Mouse (Mus musculus): Measurements from ENCODE around the gene Adprh. TPM values are rescaled to one million over a fixed set of nuclear protein-coding genes. Genes with fewer than 3 reads are reported as not detected.

The Adprh gene
- 61.2 and 64.9 TPM in 2 replicates for polyA plus RNA-seq (2012; rRNA removed)

DNA sequence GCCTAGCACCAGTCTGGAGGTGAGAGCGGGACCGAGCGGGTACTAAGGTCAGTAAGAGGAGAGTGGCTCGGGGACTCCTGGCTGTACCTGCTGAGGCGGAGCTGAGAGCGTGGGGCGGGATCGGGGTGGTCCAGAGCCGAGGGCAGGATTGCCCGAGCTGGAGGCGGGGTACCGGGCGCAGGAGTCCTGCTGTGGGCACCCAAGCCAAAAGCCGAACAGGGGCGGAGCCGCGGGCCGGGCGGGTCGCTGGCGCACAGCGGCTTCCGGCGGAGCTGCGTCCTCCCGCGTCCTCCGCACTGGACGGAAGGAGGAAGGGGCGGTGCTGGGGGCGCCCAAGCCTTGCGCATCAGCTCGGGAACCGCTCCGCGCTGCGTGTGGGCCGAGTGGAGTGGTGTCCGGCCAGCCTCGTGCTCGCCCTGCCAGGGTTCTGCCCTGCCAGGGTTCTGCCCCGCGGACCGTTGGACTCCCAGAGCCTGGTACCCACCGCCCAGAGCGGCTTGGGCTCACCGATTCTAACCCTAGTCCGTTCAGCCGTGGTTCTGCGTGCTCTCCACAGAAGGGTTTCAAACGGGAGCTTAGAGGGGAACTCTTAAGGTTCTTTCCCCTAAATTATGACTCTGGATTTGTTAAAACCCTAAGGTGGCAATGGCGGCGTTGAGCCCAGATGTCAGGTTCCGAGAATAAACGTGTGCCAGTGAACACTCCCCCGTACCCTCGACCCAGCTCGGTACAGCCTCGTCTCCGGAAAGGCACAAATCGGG lies at the start of gene Adprh:
Adprh (minus strand) TSS at position 262 of the 761 bp plus-strand sequence.

GRCm38 (mm10) chr16:38455511-38456418 lies 3.3 kb upstream of the Adprh start, which contains the start of gene Cd80:
Cd80 (plus strand) TSS chr16:38455561.

GRCm38 (mm10) chr16:38432498-38433425 lies 19.7 kb downstream of the Adprh start, which contains the start of gene Pla1a:
Pla1a (minus strand) TSS chr16:38433145.

Other genes starting within 250 kb of the Adprh start
- not detected in 2 replicates for gene Nr1i2, start 157.9 kb downstream of the Adprh start, polyA plus RNA-seq (2012; rRNA removed)
- 1.0 and 1.3 TPM in 2 replicates for gene Maats1, start 110.6 kb downstream of the Adprh start, polyA plus RNA-seq (2012; rRNA removed)
- gene Cox17, start 105.7 kb downstream of the Adprh start, polyA plus RNA-seq (2012; rRNA removed) = 82.8 and 82.9 TPM in 2 replicates
- gene Gm21987, start 105.7 kb downstream of the Adprh start, polyA plus RNA-seq (2012; rRNA removed) = not detected in 2 replicates
- gene Popdc2, start 90.5 kb downstream of the Adprh start, polyA plus RNA-seq (2012; rRNA removed) = 0.76 and 0.94 TPM in 2 replicates
- gene Pla1a, start 19.6 kb downstream of the Adprh start, polyA plus RNA-seq (2012; rRNA removed) = 0.78 and 2.5 TPM in 2 replicates
- gene Cd80, start 2.9 kb upstream of the Adprh start, polyA plus RNA-seq (2012; rRNA removed) = 0.53 and 0.87 TPM in 2 replicates
- gene Timmdc1, start 70.0 kb upstream of the Adprh start, polyA plus RNA-seq (2012; rRNA removed) = 16.5 and 18.9 TPM in 2 replicates
- gene Poglut1, start 97.6 kb upstream of the Adprh start, polyA plus RNA-seq (2012; rRNA removed) = 53.7 and 56.0 TPM in 2 replicates
- 56.6 and 61.0 TPM in 2 replicates for gene Tmem39a, start 106.0 kb upstream of the Adprh start, polyA plus RNA-seq (2012; rRNA removed)

Data from central nervous system, embryonic 18 days (tissue).